Mouse (Mus musculus): ENCODE measurements around the gene Ank2.

DNA sequence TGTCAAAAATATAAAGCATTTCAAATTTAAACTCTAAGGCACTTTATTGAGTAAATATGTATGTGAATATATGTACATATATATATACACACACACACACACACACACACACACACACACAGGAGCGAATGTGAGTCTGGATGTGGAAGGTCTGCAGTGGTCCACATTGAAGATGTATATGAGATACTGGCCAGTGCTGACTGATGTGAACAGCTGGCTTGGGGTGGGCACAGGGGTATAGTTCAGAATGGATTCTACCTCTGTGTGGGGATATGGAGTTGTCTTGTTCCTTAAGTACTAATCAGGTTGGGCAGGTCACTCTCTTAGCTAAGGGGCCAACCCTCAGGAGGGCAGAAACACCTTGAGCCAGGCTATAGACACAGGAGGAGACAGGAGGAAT lies 397.8 kb downstream of the Ank2 start:
- TF ChIP-seq CTCF (IDR thresholded peaks at IDR 0.05; ENCODE audit: low read depth, low read length) (no peak), POLR2A (IDR thresholded peaks at IDR 0.05; ENCODE audit: borderline replicate concordance, low read depth, low read length) (no peak)
